Mouse (Mus musculus) bone marrow macrophage, adult 2 months (primary cell): ENCODE results near the gene Prkce. TPM values are rescaled to one million over a fixed set of nuclear protein-coding genes. Genes with fewer than 3 reads are reported as not detected.

Experiments
- H3K27ac ChIP-seq: 2 replicates; pipeline ENCODE4 v1.5.1; 2012; ENCODE audit warnings: low read depth, low read length; ENCODE audit not compliant: insufficient read depth
- H3K4me1 ChIP-seq: 2 replicates; pipeline ENCODE4 v1.6.1; 2012; ENCODE audit warnings: low read length; ENCODE audit not compliant: control insufficient read depth, insufficient read depth
- H3K4me3 ChIP-seq: 2 replicates; pipeline ENCODE4 v1.5.1; 2012; ENCODE audit warnings: mild to moderate bottlenecking, low read length, moderate library complexity; ENCODE audit not compliant: insufficient read depth
- CTCF ChIP-seq: IDR thresholded peaks from 2 replicates; pipeline ENCODE4 v1.5.1; 2012; ENCODE audit warnings: low read depth, mild to moderate bottlenecking, low read length, moderate library complexity
- POLR2A ChIP-seq: IDR thresholded peaks from 2 replicates; pipeline ENCODE4 v1.6.1; 2012; ENCODE audit warnings: mild to moderate bottlenecking, low read depth, low read length, borderline replicate concordance
- polyA plus RNA-seq: library from polyadenylated mRNA; stranded (reverse); fragments of >200 nt; gene quantifications from 2 replicates; pipeline ENCODE4 v1.2.4, GENCODE M21; 2012; ENCODE audit not compliant: missing spikeins, insufficient read depth, insufficient read length

Gene Prkce
- polyA plus RNA-seq, 1 experiment = 1.8 TPM

GRCm38 (mm10) chr17:86302266-86302665 lies 134.7 kb downstream of the Prkce start:
- TF ChIP-seq CTCF = no peak
- TF ChIP-seq POLR2A = no peak
- H3K4me3 ChIP-seq = no peak overlapping the region
- peaks cover 3% of the 10 kb centered on the region; the same call in 1 of the 2 replicates for H3K4me1 ChIP-seq
- H3K27ac ChIP-seq = no peak overlapping the region

- TF ChIP-seq CTCF (no peak), POLR2A (no peak)
- no peak overlapping the region for H3K27ac ChIP-seq
- no peak overlapping the region for H3K4me3 ChIP-seq
- H3K4me1 ChIP-seq = peaks cover 3% of the 10 kb centered on the region; the same call in 1 of the 2 replicates
Observed at GRCm38 (mm10) chr17:86302861-86303331, 135.3 kb downstream of the Prkce start.

DNA sequence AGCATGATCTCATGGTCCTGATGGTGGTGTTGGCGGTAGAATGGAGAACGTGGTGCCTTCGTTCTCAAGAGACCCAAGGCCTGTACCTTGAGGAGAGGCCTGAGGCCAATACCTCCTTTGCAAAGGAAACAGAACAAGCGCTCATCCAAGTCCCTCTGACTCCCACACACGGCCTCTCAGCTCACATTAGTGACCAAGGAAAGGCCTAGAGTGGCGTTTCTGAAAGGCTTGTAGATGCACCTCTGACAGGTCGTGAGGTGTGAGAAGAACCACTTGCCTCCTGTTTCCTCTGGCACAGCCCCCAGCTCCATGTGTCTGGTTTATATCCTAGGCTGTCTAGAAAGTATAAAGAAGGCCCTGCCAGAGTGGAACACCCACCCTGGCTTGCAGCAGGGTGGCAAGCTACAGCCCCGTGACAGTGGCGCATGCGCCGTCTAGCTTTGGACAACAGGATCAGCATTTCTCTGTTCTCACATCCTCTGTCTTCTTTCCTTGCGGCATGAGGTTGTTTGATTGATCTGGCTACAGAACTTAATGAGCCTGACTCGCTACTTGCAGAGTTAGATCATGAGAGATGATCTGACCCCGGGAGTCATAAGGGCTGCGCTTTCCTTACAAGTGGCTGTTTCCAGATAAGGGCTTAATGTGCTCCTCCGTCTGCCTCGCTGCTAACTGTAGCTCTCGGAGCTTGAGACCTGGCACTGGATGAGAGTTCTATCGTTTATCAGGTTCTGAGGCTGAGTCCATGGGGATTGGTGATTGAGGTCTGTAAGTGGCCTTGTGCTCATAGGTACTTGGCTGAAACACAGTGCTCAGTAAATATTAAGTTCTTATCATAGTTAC lies 136.0 kb downstream of the Prkce start:
- Histone ChIP-seq H3K4me1 (peaks cover 3% of the 10 kb centered on the region; the same call in 1 of the 2 replicates), H3K27ac (no peak overlapping the region), H3K4me3 (no peak overlapping the region)
- TF ChIP-seq CTCF (no peak), POLR2A (no peak)

GRCm38 (mm10) chr17:86304923-86305630 lies 137.5 kb downstream of the Prkce start:
- TF ChIP-seq POLR2A (no peak), CTCF (no peak)
- H3K4me3 ChIP-seq = no peak overlapping the region
- no peak overlapping the region for H3K27ac ChIP-seq
- peaks cover 3% of the 10 kb centered on the region; the same call in 1 of the 2 replicates for H3K4me1 ChIP-seq

- Histone ChIP-seq H3K27ac (no peak overlapping the region), H3K4me1 (no peaks in the 10 kb centered on the region), H3K4me3 (no peak overlapping the region)
- no peak for TF ChIP-seq CTCF
- TF ChIP-seq POLR2A = no peak
Observed at GRCm38 (mm10) chr17:86306161-86306560, 138.6 kb downstream of the Prkce start.

DNA sequence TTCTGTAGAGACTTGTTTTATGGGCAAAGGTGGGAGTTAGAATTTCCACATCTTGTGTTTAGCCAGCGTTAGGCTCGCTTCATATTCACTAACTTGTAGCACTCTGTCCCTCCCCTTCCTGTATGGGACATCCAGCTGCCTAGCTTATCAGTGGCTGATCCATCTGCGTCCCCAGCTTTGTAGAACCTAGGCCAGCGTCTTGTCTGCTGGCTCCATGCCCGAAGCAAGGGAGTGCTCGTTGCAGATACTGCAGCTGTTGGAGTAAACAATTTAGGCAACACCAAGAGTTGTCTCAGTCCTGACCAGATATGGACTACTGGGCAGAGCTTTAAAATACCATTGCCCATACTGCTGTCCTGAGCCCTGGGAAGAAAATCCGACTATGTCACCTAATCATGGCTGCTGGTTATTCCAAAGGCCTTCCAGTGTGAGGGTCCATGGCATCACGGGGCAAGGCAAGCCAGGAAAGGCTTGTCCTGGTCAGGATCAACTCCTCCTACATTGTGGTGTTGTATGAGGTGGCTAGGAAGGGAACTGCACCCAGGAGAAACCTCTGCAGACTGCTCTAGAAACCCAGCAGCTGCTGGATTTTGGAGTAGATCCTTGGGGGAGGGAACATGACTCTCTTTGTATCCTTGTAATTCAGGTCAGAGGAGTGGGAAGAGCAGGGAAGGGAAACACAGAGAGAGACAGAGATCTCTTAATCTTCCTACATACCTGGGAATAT lies 146.0 kb downstream of the Prkce start:
- TF ChIP-seq POLR2A = no peak
- TF ChIP-seq CTCF = no peak
- Histone ChIP-seq H3K4me1 (no peaks in the 10 kb centered on the region), H3K27ac (no peak overlapping the region), H3K4me3 (no peak overlapping the region)

GRCm38 (mm10) chr17:86315874-86316273 lies 148.3 kb downstream of the Prkce start:
- TF ChIP-seq POLR2A = no peak
- TF ChIP-seq CTCF = no peak
- no peaks in the 10 kb centered on the region for H3K4me1 ChIP-seq
- H3K27ac ChIP-seq = no peak overlapping the region
- H3K4me3 ChIP-seq = no peak overlapping the region

DNA sequence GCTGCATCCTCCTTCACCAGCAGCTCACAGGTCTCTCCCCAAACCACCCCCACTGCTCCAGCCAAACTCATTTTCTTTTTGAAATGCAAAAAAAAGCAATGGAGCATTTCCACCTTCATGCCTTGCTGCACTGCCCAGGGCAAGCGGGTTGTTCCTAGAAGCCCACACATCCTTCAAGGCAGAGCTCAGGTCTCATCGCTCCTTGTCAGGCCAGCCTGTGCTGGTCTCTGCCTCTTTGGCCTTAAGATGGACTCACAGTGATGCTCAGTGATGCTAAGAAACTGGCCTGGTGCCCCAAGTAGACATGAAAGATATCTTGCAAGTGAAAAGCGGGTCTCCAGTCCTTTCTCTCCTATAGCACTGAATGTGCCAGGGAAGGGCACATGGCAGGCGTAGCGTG lies 149.2 kb downstream of the Prkce start:
- Histone ChIP-seq H3K27ac (no peak overlapping the region), H3K4me3 (no peak overlapping the region), H3K4me1 (no peaks in the 10 kb centered on the region)
- TF ChIP-seq CTCF (no peak), POLR2A (no peak)

- no peaks in the 10 kb centered on the region for H3K4me1 ChIP-seq
- H3K27ac ChIP-seq = no peak overlapping the region
- H3K4me3 ChIP-seq = no peak overlapping the region
- TF ChIP-seq POLR2A (no peak), CTCF (no peak)
Observed at GRCm38 (mm10) chr17:86317197-86317596, 149.6 kb downstream of the Prkce start.
